Mouse (Mus musculus): Measurements from ENCODE around the gene Pcsk2.

DNA sequence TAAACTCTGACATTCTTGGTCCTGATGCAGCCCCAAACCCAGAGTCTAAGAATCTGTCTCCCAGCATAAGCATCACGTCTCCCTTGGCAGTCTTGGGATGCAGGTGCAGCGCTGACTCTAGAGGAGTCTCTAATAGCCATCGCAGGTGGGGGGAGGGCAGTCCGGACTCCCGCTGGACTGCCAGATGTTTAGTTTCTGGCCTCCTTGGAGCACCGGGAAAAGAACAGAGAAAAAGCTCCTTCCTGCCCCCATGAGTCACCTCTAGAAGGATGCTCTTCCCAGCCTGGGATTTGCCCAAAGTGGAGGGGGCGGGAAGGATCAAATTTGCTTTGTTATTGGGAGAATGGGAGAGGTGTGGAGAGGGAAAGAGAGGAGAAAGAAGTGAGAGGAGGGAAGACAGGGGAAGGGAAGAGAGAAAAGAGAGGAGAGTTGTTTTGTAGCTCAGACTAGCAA is 631 bp upstream of the Pcsk2 start:
- TF ChIP-seq GATA1 (IDR thresholded peaks at IDR 0.05; ENCODE audit: borderline replicate concordance, low read length): no peak
- no peak for TF ChIP-seq FLI1 (IDR thresholded peaks at IDR 0.05; ENCODE audit: low read length)

Measured in megakaryocyte, embryonic 14.5 days (primary cell).